Mouse (Mus musculus) gastrocnemius, adult 8-10 months (tissue): Measurements from ENCODE around the gene Tnnt3. TPM values are rescaled to one million over a fixed set of nuclear protein-coding genes. Genes with fewer than 3 reads are reported as not detected.

ENCODE experiments used
- DNase-seq, 2 experiments: peaks; one replicate each; pipeline ENCODE4 v3.0.0; 2022; ENCODE audit warnings: low spot score in 2 of 2
- total RNA-seq, 4 experiments: library from RNA; stranded (reverse); gene quantifications; 2 replicates each; pipeline ENCODE4 v1.2.4; 2022

The Tnnt3 gene
- total RNA-seq, 4 experiments from 2014 or later: 31,851 to 38,724 (median 35,835) TPM

DNA sequence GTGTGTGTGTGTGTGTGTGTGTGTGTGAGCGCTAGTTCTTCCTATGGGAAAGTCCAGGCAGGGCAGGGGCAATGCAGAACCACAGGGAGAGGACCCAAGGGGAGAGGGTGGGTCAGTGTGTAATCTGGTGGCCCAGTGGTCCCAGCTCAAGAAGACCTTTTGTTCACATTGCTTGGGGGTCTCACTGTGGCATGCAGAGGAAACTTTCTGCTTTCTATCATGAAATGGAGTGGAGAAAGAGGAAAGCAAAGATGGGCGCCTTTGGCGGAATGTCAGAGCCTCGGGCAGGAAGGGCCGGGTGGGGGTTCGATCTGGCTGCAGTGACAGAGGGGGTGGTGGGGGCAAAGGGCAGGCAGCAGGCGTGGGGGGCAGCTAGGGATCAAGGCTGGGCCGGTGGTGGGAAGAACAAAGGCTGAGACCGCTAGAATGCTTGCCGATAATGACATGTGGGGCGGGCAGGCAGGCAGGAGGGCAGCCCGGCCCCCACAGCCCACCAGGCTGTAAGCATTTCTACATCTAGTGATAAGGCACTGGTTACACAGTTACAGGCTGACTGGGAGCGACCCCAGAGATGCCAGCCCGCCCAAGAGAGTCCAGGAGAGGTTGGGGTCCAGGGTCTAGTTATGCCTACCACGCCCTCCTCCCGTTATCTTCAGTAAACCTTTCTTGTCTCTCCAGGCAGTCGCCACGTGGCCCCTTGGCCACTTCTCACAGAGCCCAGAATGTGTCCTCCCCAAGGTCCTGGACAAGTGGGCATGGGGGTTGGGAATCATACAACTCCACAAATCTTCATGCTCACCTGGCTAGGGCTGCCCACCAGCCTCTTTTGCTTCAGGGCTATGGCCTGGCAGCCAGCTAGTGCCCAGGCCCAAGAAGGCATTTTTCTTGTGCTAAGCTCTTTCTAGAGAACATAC is 62.6 kb downstream of the Tnnt3 start:
- no peak for DNase-seq

DNA sequence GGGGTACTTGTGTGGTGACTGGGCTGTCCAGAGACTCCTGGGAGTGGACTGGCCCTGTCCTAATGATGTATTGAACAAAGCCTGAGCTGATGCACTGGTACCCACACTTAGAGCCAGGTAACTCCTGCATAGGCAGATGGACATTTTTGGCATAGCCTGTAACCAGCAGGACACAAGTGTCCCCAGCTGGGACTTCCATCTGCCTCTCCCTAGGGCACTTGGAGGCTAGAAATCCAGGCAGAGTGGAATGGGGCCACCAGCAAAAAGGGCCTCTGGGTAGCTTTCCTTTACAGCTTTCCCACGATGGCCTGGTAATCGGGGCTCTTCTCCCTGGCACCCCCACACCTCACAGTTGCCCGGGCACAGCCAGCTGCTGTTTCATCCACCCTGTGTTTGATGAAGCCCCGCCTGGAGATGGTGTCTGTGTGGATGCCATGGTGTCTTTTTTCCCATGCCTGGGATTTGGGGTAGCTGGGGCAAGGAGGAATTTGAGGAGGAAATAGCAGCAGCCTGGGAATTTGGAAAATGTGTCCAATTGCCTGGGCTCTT is 63.3 kb downstream of the Tnnt3 start:
- DNase-seq: no peak

DNA sequence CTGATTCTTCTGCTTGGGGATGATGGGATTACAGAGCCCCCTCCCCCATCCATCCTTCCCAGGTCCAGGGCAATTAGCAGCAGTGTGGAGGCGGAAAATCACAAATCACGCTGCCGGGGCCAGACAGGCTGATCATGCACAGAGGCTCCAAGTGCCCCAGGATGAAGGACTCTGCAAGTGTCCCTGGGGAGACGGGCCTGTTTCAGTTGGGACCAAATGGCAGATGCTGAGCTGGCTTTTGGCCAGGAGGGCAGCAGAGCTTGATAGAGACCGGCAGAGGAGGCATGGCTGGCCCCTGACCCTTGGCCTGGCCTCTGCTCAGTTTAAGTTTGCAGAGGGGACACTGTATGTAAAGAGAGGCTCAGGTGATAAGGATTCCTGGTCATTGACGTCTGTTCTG is 64.5 kb downstream of the Tnnt3 start:
- no peak for DNase-seq

DNA sequence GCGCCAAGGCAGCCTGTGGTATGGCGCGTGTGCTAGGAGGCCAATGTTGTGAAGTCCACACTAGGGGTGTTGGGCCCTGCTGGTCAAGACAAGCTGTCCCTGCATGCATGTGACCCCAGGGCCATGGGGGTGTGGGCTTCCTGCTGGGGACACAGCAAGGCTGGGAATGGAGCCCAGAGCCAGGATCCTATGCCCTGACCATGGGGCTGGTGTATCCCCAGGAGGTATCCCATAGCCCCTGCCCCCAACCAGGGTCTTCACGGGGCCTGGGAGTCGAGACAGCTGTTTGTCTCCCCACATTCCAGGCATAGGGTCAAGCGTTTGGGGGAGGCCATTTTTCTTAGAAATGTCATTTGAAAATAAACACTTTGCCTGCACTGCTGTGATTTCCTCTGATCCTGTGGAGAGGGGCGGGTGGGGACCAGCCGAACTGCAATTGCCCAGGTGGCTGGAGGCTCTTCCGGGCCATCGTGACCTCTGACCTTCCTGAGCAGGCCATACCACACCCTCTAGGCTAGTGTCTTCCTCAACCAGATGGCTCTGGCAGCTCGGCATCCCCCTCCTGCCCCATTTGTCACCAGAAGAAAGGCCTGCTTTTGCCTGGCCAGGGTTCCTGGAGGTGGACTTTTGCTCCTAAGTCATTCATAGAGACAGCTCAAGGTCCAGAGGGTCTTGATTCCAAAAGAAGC is 66.5 kb downstream of the Tnnt3 start:
- no peak for DNase-seq

Other genes with a start within 250 kb of the Tnnt3 start
- gene Gm2431, start 240.5 kb upstream of the Tnnt3 start, total RNA-seq: not detected
- gene Gm4559, start 224.5 kb upstream of the Tnnt3 start, total RNA-seq: not detected
- gene Krtap5-1, start 201.7 kb upstream of the Tnnt3 start, total RNA-seq: not detected
- not detected for gene Krtap5-4, start 195.3 kb upstream of the Tnnt3 start, total RNA-seq
- gene Ifitm10, start 125.1 kb upstream of the Tnnt3 start, total RNA-seq: 1 to 10 TPM; 1.6 to 2.4 (median 2.1) TPM
- 1 to 10 TPM; 1.7 to 8.5 (median 4.8) TPM for gene Gm49369, start 116.2 kb upstream of the Tnnt3 start, total RNA-seq
- 100 to 1,000 TPM; 443 to 485 (median 471) TPM for gene Ctsd, start 110.8 kb upstream of the Tnnt3 start, total RNA-seq
- gene Syt8, start 64.0 kb upstream of the Tnnt3 start, total RNA-seq: not detected
- over 10,000 TPM; 16,943 to 22,105 (median 19,624) TPM for gene Tnni2, start 57.0 kb upstream of the Tnnt3 start, total RNA-seq
- 10 to 100 TPM; 22.8 to 39.1 (median 34.1) TPM for gene Lsp1, start 38.0 kb upstream of the Tnnt3 start, total RNA-seq
- 1 to 10 TPM; 1.0 to 5.1 (median 3.1) TPM for gene Mrpl23, start 33.9 kb downstream of the Tnnt3 start, total RNA-seq
- 10 to 100 TPM; 15.7 to 28.1 (median 22.3) TPM for gene Igf2, start 168.0 kb downstream of the Tnnt3 start, total RNA-seq
- gene Gm49394, start 171.1 kb downstream of the Tnnt3 start, total RNA-seq: not detected
- gene Ins2, start 244.5 kb downstream of the Tnnt3 start, total RNA-seq: not detected